Mouse (Mus musculus) thymus, adult 2 months (tissue): ENCODE data around the gene Olfr691. TPM values are rescaled to one million over a fixed set of nuclear protein-coding genes. Genes with fewer than 3 reads are reported as not detected.

Experiments used
- DNase-seq: peaks from one replicate; pipeline ENCODE4 v3.0.0; 2021
- H3K27ac ChIP-seq: fragments of 200-500 bp; 2 replicates; pipeline ENCODE4 v1.5.1; 2012; ENCODE audit warnings: low read length, control low read depth; ENCODE audit not compliant: control insufficient read depth, insufficient read depth
- H3K27me3 ChIP-seq: fragments of 200-500 bp; 2 replicates; pipeline ENCODE4 v1.6.1; 2012; ENCODE audit warnings: mild to moderate bottlenecking, low read length, moderate library complexity, mixed read lengths; ENCODE audit not compliant: control insufficient read depth, insufficient read depth
- H3K36me3 ChIP-seq: fragments of 200-500 bp; 2 replicates; pipeline ENCODE4 v1.6.1; 2012; ENCODE audit warnings: mild to moderate bottlenecking, low read length, moderate library complexity; ENCODE audit not compliant: control insufficient read depth, insufficient read depth
- H3K4me1 ChIP-seq: fragments of 200-500 bp; replicated peaks from 2 replicates; pipeline ENCODE4 v1.6.1; 2012; ENCODE audit warnings: low read length; ENCODE audit not compliant: control insufficient read depth, insufficient read depth
- H3K4me3 ChIP-seq: fragments of 200-500 bp; 2 replicates; pipeline ENCODE4 v1.5.1; 2012; ENCODE audit warnings: mild to moderate bottlenecking, low read length, control low read depth, moderate library complexity; ENCODE audit not compliant: control insufficient read depth, insufficient read depth
- CTCF ChIP-seq: fragments of 200-500 bp; IDR thresholded peaks from 2 replicates; pipeline ENCODE4 v1.5.1; 2012; ENCODE audit warnings: mild to moderate bottlenecking, control low read depth, low read length, moderate library complexity, borderline replicate concordance; ENCODE audit not compliant: control insufficient read depth, poor library complexity, insufficient read depth; ENCODE audit errors: extremely low read depth
- POLR2A ChIP-seq: fragments of 200-500 bp; IDR thresholded peaks from 2 replicates; pipeline ENCODE4 v1.6.1; 2012; ENCODE audit warnings: mild to moderate bottlenecking, low read length, control low read depth, moderate library complexity; ENCODE audit not compliant: control insufficient read depth, poor library complexity, insufficient read depth; ENCODE audit errors: extremely low read depth
- WGBS: fragments of 180-500 bp; shearing (Covaris S2); methylation state at CpG from one replicate; pipeline ENCODE4 v1.1.7; 2018; 5-methylcytosine and 5-hydroxymethylcytosine counted together
- polyA plus RNA-seq: library from polyadenylated mRNA; depleted of rRNA; stranded (reverse); fragments of >200 nt; gene quantifications from 2 replicates; pipeline ENCODE4 v1.2.3, GENCODE M21; 2012; rRNA removed

The Olfr691 gene
- polyA plus RNA-seq = not detected in 2 replicates

DNA sequence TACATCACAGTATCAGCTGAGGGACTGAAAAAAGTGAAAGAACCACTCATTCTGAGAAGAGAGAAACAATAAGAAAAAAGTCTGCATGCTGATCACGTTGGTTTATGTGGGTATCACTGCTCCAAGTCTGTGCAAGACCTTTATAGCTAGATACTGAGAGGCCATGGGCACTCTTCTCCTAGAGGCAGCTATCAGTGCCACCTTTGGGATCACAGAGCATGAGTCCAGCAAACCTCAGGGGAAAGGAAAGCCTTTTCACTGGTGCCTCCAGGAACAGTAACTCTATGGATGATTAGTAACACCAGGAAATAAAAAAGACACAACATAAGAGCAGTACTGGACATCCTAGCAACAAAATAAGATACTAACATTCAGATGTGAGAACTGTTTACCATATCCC lies at the start of gene Olfr691:
Gene Olfr691 (minus strand): TSS at position 101 of the 400 bp plus-strand sequence.
- Histone ChIP-seq H3K27ac (no peak within 1 kb of the TSS), H3K36me3 (no peaks in the 10 kb centered on the region), H3K27me3 (no peaks in the 10 kb centered on the region), H3K4me1 (no peaks in the 10 kb centered on the region), H3K4me3 (no peak within 1 kb of the TSS)
- no peak for DNase-seq
- 44% methylated on average over 1 of the region's 1 CpGs for WGBS
- TF ChIP-seq POLR2A (no peak), CTCF (no peak)

DNA sequence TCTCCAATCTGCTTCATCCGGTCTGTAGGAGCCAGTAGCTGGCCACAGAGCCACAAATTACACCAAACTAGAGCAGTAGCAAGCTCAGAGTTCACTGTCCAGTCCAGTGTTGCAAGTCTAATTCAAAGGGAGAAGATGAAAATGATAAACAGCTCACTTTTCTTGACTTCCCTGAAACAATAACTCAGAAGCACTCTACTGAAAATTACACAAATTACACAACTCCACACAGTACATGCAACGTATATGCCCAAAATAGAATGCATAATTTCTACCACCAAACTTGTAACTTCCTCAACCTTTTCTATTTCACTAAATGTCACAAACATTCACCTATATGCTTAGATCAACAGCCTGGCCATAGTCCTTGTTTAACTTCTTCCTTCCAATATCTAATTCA lies 48.2 kb upstream of the Olfr691 start:
- Histone ChIP-seq H3K36me3 (no peaks in the 10 kb centered on the region; the same call in 1 of the 2 replicates), H3K4me1 (no peaks in the 10 kb centered on the region), H3K27ac (no peak overlapping the region), H3K4me3 (no peak overlapping the region), H3K27me3 (no peaks in the 10 kb centered on the region)
- WGBS = 91% methylated on average over 2 of the region's 2 CpGs
- no peak for TF ChIP-seq CTCF
- no peak for TF ChIP-seq POLR2A
- DNase-seq = no peak

DNA sequence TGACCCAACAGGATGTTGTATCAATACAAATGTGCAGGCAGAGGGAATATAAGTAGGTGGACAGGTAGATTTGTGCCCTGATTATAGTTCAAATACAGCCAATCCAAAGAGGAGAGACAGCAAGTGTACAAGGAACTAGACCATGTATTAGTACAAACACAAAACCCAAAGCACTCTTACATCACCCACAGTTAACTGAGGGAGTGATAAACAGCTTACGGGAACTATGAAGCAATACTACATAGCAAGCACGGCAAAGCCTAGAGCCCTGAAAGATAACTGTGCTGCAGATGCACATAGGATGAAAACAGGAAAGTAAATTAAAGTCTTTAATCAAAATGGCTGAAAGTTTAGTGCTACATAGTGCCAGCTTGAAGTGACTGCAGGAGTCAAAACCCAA lies 45.6 kb upstream of the Olfr691 start:
- peaks cover 8% of the 10 kb centered on the region; the same call in 1 of the 2 replicates for H3K36me3 ChIP-seq

GRCm38 (mm10) chr7:105380329-105380728 lies 38.3 kb upstream of the Olfr691 start:
- Histone ChIP-seq H3K4me1 (no peaks in the 10 kb centered on the region), H3K27ac (no peak overlapping the region), H3K36me3 (peaks cover 13% of the 10 kb centered on the region; the same call in 1 of the 2 replicates), H3K27me3 (no peaks in the 10 kb centered on the region), H3K4me3 (no peak overlapping the region)
- WGBS = 95% methylated on average over 3 of the region's 3 CpGs
- no peak for TF ChIP-seq CTCF
- no peak for TF ChIP-seq POLR2A
- DNase-seq = no peak

More for the DNA sequence above, 45.6 kb upstream of the Olfr691 start:
- 99% methylated on average over 2 of the region's 2 CpGs for WGBS
- H3K27ac ChIP-seq = no peak overlapping the region
- no peak for DNase-seq
- H3K4me1 ChIP-seq = no peaks in the 10 kb centered on the region
- TF ChIP-seq CTCF = no peak
- TF ChIP-seq POLR2A = no peak
- no peaks in the 10 kb centered on the region for H3K27me3 ChIP-seq
- no peak overlapping the region for H3K4me3 ChIP-seq

DNA sequence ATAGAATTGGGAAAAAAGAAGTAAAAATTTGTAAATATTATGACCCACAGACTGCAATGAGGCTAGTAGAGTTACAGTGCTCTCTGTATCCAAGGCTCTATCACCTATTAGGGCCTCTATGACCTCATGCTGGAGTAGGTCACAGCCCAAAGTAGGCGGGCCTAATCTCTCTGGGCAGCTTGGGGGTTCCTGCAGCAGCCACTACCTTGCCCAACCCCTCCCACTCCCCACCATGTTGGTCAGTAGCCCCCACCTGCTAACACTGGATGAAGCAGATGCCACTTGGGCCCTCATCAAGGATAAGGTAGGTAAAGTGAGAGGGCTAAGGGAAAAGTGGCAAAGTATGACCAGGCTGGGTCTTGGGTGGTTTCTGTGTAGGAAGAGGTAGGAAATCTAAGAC lies 32.8 kb upstream of the Olfr691 start, which contains the start of gene Gm5901:
Gene Gm5901 (plus strand): TSS at position 173 of the 400 bp plus-strand sequence.
- Histone ChIP-seq H3K4me3 (no peak within 1 kb of the TSS), H3K27me3 (no peaks in the 10 kb centered on the region), H3K27ac (no peak within 1 kb of the TSS), H3K4me1 (no peaks in the 10 kb centered on the region), H3K36me3 (peaks cover 5% of the 10 kb centered on the region; the same call in 1 of the 2 replicates)
- WGBS = 80% methylated on average over 1 of the region's 1 CpGs
- TF ChIP-seq POLR2A (no peak), CTCF (no peak)
- DNase-seq = no peak

GRCm38 (mm10) chr7:105373976-105374375 lies 31.9 kb upstream of the Olfr691 start:
- H3K27ac ChIP-seq = no peak overlapping the region

GRCm38 (mm10) chr7:105373509-105373908 lies 31.4 kb upstream of the Olfr691 start:
- no peak overlapping the region for H3K4me3 ChIP-seq
- no peak for TF ChIP-seq CTCF
- no peak for TF ChIP-seq POLR2A

More at GRCm38 (mm10) chr7:105373976-105374375, 31.9 kb upstream of the Olfr691 start:
- no peaks in the 10 kb centered on the region for H3K4me1 ChIP-seq
- no peak for TF ChIP-seq CTCF
- TF ChIP-seq POLR2A = no peak
- H3K4me3 ChIP-seq = no peak overlapping the region
- peaks cover 5% of the 10 kb centered on the region; the same call in 1 of the 2 replicates for H3K36me3 ChIP-seq
- 94% methylated on average over 3 of the region's 3 CpGs for WGBS
- H3K27me3 ChIP-seq = no peaks in the 10 kb centered on the region
- no peak for DNase-seq

More at GRCm38 (mm10) chr7:105373509-105373908, 31.4 kb upstream of the Olfr691 start:
- Histone ChIP-seq H3K27ac (no peak overlapping the region), H3K27me3 (no peaks in the 10 kb centered on the region), H3K36me3 (peaks cover 4% of the 10 kb centered on the region; the same call in 1 of the 2 replicates), H3K4me1 (no peaks in the 10 kb centered on the region)
- 74% methylated on average over 4 of the region's 4 CpGs for WGBS
- no peak for DNase-seq
